Mouse (Mus musculus): ENCODE measurements around the gene Havcr2.
"Not testable (repeated sequence)": the region's sequence is repeated elsewhere in the genome, so short reads cannot be mapped to it uniquely, and the experiment has no call there.

Gene Havcr2

GRCm38 (mm10) chr11:46461931-46462330 is 7.2 kb downstream of the Havcr2 start:
- no peak for DNase-seq

- DNase-seq: no peak
These were observed 12.1 kb downstream of the Havcr2 start for GRCm38 (mm10) chr11:46466878-46467277.

DNA sequence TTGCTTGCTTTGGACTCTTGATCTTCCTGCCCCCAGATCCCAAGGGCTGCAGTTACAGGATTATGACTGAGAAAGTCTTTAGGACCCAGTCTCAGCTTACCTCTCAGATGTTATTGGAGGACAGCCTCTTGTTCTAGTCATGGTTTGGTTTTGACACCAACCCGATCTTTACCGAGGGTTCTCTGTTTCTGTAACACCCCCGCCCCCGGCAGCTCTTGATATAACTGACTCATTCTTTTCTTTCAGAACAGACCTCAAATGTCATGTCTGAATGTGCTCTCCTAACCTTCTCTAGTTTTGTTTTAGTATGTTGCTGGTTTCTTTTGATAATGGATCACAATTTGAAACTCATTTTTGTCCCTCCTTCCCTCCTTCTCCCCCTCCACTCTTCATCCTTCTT is 19.5 kb downstream of the Havcr2 start:
- DNase-seq: no peak

GRCm38 (mm10) chr11:46479311-46479710 is 24.6 kb downstream of the Havcr2 start:
- DNase-seq: no peak

- DNase-seq: no peak
These were observed 25.8 kb downstream of the Havcr2 start for GRCm38 (mm10) chr11:46480517-46480916.

DNA sequence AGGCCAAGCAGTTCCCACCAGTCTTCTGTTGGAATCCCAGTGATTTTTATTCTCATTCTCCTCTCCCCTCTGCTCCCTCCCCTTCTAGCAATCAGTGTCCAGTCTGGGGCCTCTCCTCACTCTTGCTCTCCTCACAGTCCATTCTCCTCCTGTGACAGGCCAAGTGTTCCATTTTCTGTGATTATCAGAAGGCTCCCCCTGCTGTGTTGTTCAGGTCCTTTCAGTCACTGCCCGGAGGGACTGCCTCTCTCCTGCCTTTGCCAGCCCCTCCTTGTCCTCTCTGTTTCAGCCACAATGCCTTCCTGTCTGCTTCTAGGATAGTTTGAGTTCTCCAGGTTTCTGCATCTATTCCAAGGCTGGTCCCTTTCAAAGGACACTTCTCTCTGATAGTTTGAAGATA is 33.5 kb downstream of the Havcr2 start:
- DNase-seq: peak in 1 of 2 experiments; percentile 2

DNA sequence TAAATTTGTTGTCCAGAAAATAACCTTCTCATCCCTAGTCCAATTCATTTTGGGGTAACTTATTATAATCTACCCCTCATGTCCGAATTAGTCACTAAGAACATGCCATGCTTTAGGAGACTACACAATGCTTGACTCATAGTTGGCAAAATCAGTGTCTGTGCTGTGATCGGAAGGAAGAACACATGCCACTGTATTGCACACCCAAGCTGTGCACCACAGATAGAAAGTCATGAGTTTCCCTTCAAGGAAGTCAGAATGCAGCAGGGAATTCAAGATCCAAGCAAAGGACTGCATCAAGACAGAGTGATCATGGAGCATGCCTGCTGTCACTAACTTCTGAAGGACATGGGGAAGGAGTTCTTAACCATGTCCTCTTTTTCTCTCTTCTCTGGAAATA is 33.9 kb downstream of the Havcr2 start:
- DNase-seq: no peak

- no peak for DNase-seq
These were observed 52.4 kb downstream of the Havcr2 start for GRCm38 (mm10) chr11:46507146-46507545.

GRCm38 (mm10) chr11:46509900-46510299 is 55.2 kb downstream of the Havcr2 start:
- no peak for DNase-seq

GRCm38 (mm10) chr11:46521341-46521740 is 66.6 kb downstream of the Havcr2 start:
- not testable (repeated sequence) for DNase-seq

DNA sequence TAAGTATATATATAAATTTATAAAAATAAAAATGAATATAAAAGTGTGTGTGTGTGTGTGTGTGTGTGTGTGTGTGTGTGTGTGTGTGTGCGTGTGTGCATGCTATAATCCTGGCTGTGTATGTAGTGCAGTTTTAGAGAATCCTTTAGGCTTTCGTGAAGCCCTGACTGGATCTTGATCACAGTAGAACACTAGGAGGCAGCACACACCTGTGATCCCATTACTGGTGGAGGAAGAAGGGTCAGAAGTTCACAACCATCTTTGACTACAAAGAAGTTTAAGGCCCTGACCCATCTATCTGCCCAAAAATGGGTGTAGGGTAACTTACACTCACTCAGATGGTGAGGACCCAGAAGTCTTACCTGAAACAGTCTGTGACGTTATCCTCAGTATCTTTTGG is 68.0 kb downstream of the Havcr2 start:
- peak in 1 of 2 experiments; percentile 2 for DNase-seq

DNA sequence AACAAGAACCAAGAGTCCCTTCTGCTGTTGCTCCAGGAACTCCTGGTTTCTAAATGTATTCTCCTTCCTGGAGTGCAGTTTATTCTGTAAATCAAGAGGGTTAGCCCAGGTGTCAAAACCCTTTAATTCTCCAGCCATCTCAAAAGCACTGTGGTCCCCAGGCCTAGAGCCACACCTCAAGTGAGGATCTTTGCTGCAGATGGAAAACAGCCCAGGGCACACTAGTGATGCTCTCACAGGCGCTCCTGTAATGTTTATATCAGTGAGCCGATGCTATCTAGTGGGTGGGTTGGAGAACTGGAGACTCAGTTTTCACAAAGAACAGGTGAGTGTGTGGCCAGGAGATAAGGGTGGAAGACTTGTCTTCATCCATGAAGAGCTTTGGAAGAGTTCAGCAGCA is 69.2 kb downstream of the Havcr2 start, which contains the start of gene Gm12169:
Gm12169 (plus strand) TSS at position 301 of the 400 bp plus-strand sequence.
- DNase-seq: no peak

- no peak for DNase-seq
These were observed 75.4 kb downstream of the Havcr2 start for GRCm38 (mm10) chr11:46530149-46530548.
